ENCODE assay signal across 21 mouse cellular contexts in genomic region chr2:145479676-145480075, GRCm38 (mm10).
DNase-seq lines count a peak whose midpoint lies in the region; ATAC-seq and TF ChIP-seq lines count a peak whose summit lies in the region.
"Had no signal": no experiment of that assay in that cellular context is flagged by ENCODE, and none has a peak within 500 bp of the region (broad histone marks: within the 10 kb centered on the region; RNA-seq: fewer than 3 reads in every experiment).

No protein-coding gene starts in this region.

- no peak overlapping the region for H3K9ac ChIP-seq in hindbrain, postnatal 0 days (replicated peaks; ENCODE audit: low read length)
- H3K9ac ChIP-seq in hindbrain, embryonic 11.5 days (ENCODE audit: low read depth, low read length): no peak overlapping the region
- no peak overlapping the region for H3K9ac ChIP-seq in neural tube, embryonic 15.5 days (replicated peaks)
- H3K9ac ChIP-seq: forebrain, embryonic 13.5 days; forebrain, postnatal 0 days; hindbrain, embryonic 13.5 days had no signal

- H3K36me3 ChIP-seq in hindbrain, postnatal 0 days (ENCODE audit: insufficient read depth, low read length): no peaks in the 10 kb centered on the region
- no peaks in the 10 kb centered on the region for H3K36me3 ChIP-seq in hindbrain, embryonic 11.5 days (ENCODE audit: control insufficient read depth, insufficient read depth, low read length)
- H3K36me3 ChIP-seq in limb, embryonic 10.5 days: no peaks in the 10 kb centered on the region
- H3K36me3 ChIP-seq in neural tube, embryonic 15.5 days: no peaks in the 10 kb centered on the region
- H3K36me3 ChIP-seq: embryonic facial prominence, embryonic 10.5 days; heart, embryonic 10.5 days; hindbrain, embryonic 13.5 days had no signal

- no peak overlapping the region for H3K27ac ChIP-seq in hindbrain, postnatal 0 days
- H3K27ac ChIP-seq in hindbrain, embryonic 11.5 days (ENCODE audit: low read depth, low read length): no peak overlapping the region
- no peak overlapping the region for H3K27ac ChIP-seq in limb, embryonic 10.5 days
- no peak overlapping the region for H3K27ac ChIP-seq in neural tube, embryonic 15.5 days (replicated peaks)
- H3K27ac ChIP-seq: embryonic facial prominence, embryonic 10.5 days; forebrain, embryonic 13.5 days; gastrocnemius, adult 2 months; heart, embryonic 10.5 days; hindbrain, embryonic 13.5 days had no signal

- no peak for ATAC-seq in hindbrain, postnatal 0 days
- ATAC-seq in hindbrain, embryonic 11.5 days (ENCODE audit: low FRiP score): no peak
- peak; percentile 57; the same call in 1 of the 2 replicates for ATAC-seq in neural tube, embryonic 15.5 days (ENCODE audit: low FRiP score)
- ATAC-seq: activated CD4-positive, CD25-positive, alpha-beta regulatory T cell, adult 4 months; forebrain, embryonic 13.5 days; forebrain, postnatal 0 days had no signal

- TF ChIP-seq CTCF in hindbrain, postnatal 0 days (IDR thresholded peaks at IDR 0.05; ENCODE audit: low read depth): no peak

- H3K4me2 ChIP-seq in hindbrain, postnatal 0 days (ENCODE audit: low read depth, low read length): no peak overlapping the region
- H3K4me2 ChIP-seq in hindbrain, embryonic 11.5 days (replicated peaks; ENCODE audit: low read depth, low read length): no peak overlapping the region
- no peak overlapping the region for H3K4me2 ChIP-seq in neural tube, embryonic 15.5 days
- H3K4me2 ChIP-seq: forebrain, embryonic 13.5 days; hindbrain, embryonic 13.5 days had no signal

- 61% methylated on average over 2 of the region's 2 CpGs for WGBS in hindbrain, postnatal 0 days
- WGBS in hindbrain, embryonic 11.5 days: 67% methylated on average over 2 of the region's 2 CpGs
- 26% methylated on average over 2 of the region's 2 CpGs for WGBS in limb, embryonic 10.5 days
- 53% methylated on average over 2 of the region's 2 CpGs for WGBS in neural tube, embryonic 15.5 days

- no peaks in the 10 kb centered on the region for H3K4me1 ChIP-seq in hindbrain, postnatal 0 days (ENCODE audit: insufficient read depth, low read length)
- no peaks in the 10 kb centered on the region for H3K4me1 ChIP-seq in hindbrain, embryonic 11.5 days (replicated peaks; ENCODE audit: control insufficient read depth, insufficient read depth, low read length)
- no peaks in the 10 kb centered on the region for H3K4me1 ChIP-seq in limb, embryonic 10.5 days
- no peaks in the 10 kb centered on the region for H3K4me1 ChIP-seq in neural tube, embryonic 15.5 days
- H3K4me1 ChIP-seq: embryonic facial prominence, embryonic 10.5 days; forebrain, embryonic 13.5 days; hindbrain, embryonic 13.5 days had no signal

- H3K4me3 ChIP-seq in hindbrain, postnatal 0 days (ENCODE audit: low read length): no peak overlapping the region
- H3K4me3 ChIP-seq in hindbrain, embryonic 11.5 days (ENCODE audit: low read depth, low read length): no peak overlapping the region
- no peak overlapping the region for H3K4me3 ChIP-seq in limb, embryonic 10.5 days
- no peak overlapping the region for H3K4me3 ChIP-seq in neural tube, embryonic 15.5 days (replicated peaks)
- H3K4me3 ChIP-seq: embryonic facial prominence, embryonic 10.5 days; forebrain, embryonic 13.5 days; gastrocnemius, adult 2 months; heart, embryonic 10.5 days; hindbrain, embryonic 13.5 days had no signal

- H3K27me3 ChIP-seq in hindbrain, postnatal 0 days (ENCODE audit: insufficient read depth, low read length): no peaks in the 10 kb centered on the region
- H3K27me3 ChIP-seq in hindbrain, embryonic 11.5 days (ENCODE audit: control insufficient read depth, insufficient read depth, low read length): no peaks in the 10 kb centered on the region
- H3K27me3 ChIP-seq in limb, embryonic 10.5 days (ENCODE audit: low read depth, poor library complexity, severe bottlenecking): no peaks in the 10 kb centered on the region
- no peaks in the 10 kb centered on the region for H3K27me3 ChIP-seq in neural tube, embryonic 15.5 days (replicated peaks)
- H3K27me3 ChIP-seq: forebrain, embryonic 13.5 days; hindbrain, embryonic 13.5 days had no signal

- H3K9me3 ChIP-seq in hindbrain, postnatal 0 days (ENCODE audit: low read length): no peaks in the 10 kb centered on the region
- no peaks in the 10 kb centered on the region for H3K9me3 ChIP-seq in hindbrain, embryonic 11.5 days (ENCODE audit: control insufficient read depth, low read length)
- no peaks in the 10 kb centered on the region for H3K9me3 ChIP-seq in limb, embryonic 10.5 days (replicated peaks)
- H3K9me3 ChIP-seq in neural tube, embryonic 15.5 days (replicated peaks): no peaks in the 10 kb centered on the region
- H3K9me3 ChIP-seq: embryonic facial prominence, embryonic 10.5 days; forebrain, embryonic 13.5 days; heart, embryonic 10.5 days; hindbrain, embryonic 13.5 days had no signal

- peak; percentile 4 for DNase-seq in hindbrain, postnatal 0 days (ENCODE audit: low spot score)
- DNase-seq in hindbrain, embryonic 11.5 days (ENCODE audit: low spot score): no peak
- DNase-seq in embryo, embryonic 10.5 days (ENCODE audit: low spot score): peak; percentile 9
- peak; percentile 36 for DNase-seq in limb, embryonic 10.5 days (ENCODE audit: low spot score)
- DNase-seq in gastrocnemius, postnatal 4 days (ENCODE audit: low spot score in 2 of 2): no peak
- DNase-seq in urinary bladder, postnatal 36 days (ENCODE audit: low spot score in 2 of 2): no peak
- DNase-seq: adrenal gland, postnatal 25 days; cerebellum, adult 2 months; cerebellum, postnatal 10 days; forebrain, postnatal 0 days; gastrocnemius, adult 2 months; gastrocnemius, postnatal 25 days; heart, adult 18-20 months; heart, postnatal 10 days; heart, postnatal 4 days had no signal

Comparison
In these comparisons a context has a peak if more than half of its experiments do, and no peak if none do; other contexts are left out.
1. DNase-seq: peak in hindbrain, postnatal 0 days (single experiment), embryo, embryonic 10.5 days (single experiment) and limb, embryonic 10.5 days (single experiment); none in hindbrain, embryonic 11.5 days (single experiment), gastrocnemius, postnatal 4 days (0 of 2) and urinary bladder, postnatal 36 days (0 of 2).